10 mouse cellular contexts compared by ENCODE assay signal in the genomic region with DNA sequence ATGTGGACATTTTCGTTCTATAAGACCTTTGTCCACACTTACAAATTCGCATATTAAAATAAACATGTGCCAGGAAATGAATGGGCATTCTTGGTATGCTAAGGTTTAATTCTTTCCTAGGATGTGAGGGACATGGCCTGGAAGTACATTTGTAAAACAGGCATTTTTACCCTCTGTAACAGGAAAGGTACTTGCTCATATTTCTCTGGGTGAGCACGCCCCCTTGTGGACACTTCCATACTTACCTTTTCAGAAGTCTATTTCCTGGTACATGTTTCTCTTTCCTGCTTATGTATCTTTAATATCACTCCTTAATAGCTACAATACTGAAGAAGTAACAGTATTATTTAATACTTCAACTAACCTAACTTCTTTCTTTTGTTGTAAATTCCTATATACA.
A peak's percentile ranks its signal among the peaks of the same experiment; 100 is the strongest.
DNase-seq lines count a peak whose midpoint lies in the region; ATAC-seq and TF ChIP-seq lines count a peak whose summit lies in the region.
"Had no signal": no experiment of that assay in that cellular context is flagged by ENCODE, and none has a peak within 500 bp of the region (broad histone marks: within the 10 kb centered on the region; RNA-seq: fewer than 3 reads in every experiment).

No protein-coding gene starts in this region.

- H3K36me3 ChIP-seq in heart, adult 2 months (ENCODE audit: control insufficient read depth, insufficient read depth, low read length) = no peaks in the 10 kb centered on the region
- H3K36me3 ChIP-seq in spleen, adult 2 months (ENCODE audit: control insufficient read depth, insufficient read depth, low read length) = no peaks in the 10 kb centered on the region
- H3K36me3 ChIP-seq in lung, embryonic 14.5 days (ENCODE audit: insufficient read depth) = no peaks in the 10 kb centered on the region
- H3K36me3 ChIP-seq: embryonic facial prominence, embryonic 13.5 days; liver, embryonic 15.5 days had no signal

- H3K27me3 ChIP-seq in heart, adult 2 months (ENCODE audit: control insufficient read depth, insufficient read depth, low read length) = no peaks in the 10 kb centered on the region
- no peaks in the 10 kb centered on the region for H3K27me3 ChIP-seq in spleen, adult 2 months (ENCODE audit: control insufficient read depth, insufficient read depth, low read length)
- H3K27me3 ChIP-seq in lung, embryonic 14.5 days (ENCODE audit: insufficient read depth, low read length) = no peaks in the 10 kb centered on the region
- H3K27me3 ChIP-seq: embryonic facial prominence, embryonic 13.5 days; liver, embryonic 15.5 days had no signal

- H3K4me1 ChIP-seq in heart, adult 2 months (ENCODE audit: control insufficient read depth, insufficient read depth, low read length) = no peaks in the 10 kb centered on the region
- no peaks in the 10 kb centered on the region for H3K4me1 ChIP-seq in spleen, adult 2 months (ENCODE audit: control insufficient read depth, insufficient read depth, insufficient read length)
- no peaks in the 10 kb centered on the region for H3K4me1 ChIP-seq in lung, embryonic 14.5 days (ENCODE audit: insufficient read depth)
- H3K4me1 ChIP-seq: embryonic facial prominence, embryonic 13.5 days; liver, embryonic 15.5 days had no signal

- TF ChIP-seq POLR2A in heart, adult 2 months (IDR thresholded peaks at IDR 0.05; ENCODE audit: insufficient read depth, low read depth, low read length) = no peak
- no peak for TF ChIP-seq POLR2A in spleen, adult 2 months (IDR thresholded peaks at IDR 0.05; ENCODE audit: low read depth, low read length)

- DNase-seq in heart, adult 2 months = no peak
- DNase-seq in heart, postnatal 25 days (ENCODE audit: low spot score) = no peak
- DNase-seq in spleen, adult 2 months (ENCODE audit: low read depth in 1 of 2, low spot score in 2 of 2) = peak; percentile 15 to 17
- DNase-seq in spleen, adult 12 weeks (ENCODE audit: low spot score) = no peak
- DNase-seq in adrenal gland, postnatal 36 days = peak; percentile 62 to 67
- DNase-seq in lung, embryonic 14.5 days = peak; percentile 87
- DNase-seq in thymus, postnatal 10 days (ENCODE audit: low spot score in 2 of 2) = peak; percentile 36 to 69

- no peak overlapping the region for H3K27ac ChIP-seq in heart, adult 2 months
- no peak overlapping the region for H3K27ac ChIP-seq in spleen, adult 2 months (ENCODE audit: insufficient read depth, low read length)
- no peak overlapping the region for H3K27ac ChIP-seq in lung, embryonic 14.5 days (ENCODE audit: low read depth)
- H3K27ac ChIP-seq: embryonic facial prominence, embryonic 13.5 days; liver, embryonic 15.5 days had no signal

- H3K9me3 ChIP-seq in lung, embryonic 14.5 days (ENCODE audit: low read depth, low read length) = no peaks in the 10 kb centered on the region
- H3K9me3 ChIP-seq: embryonic facial prominence, embryonic 13.5 days; liver, embryonic 15.5 days had no signal

- H3K4me3 ChIP-seq in heart, adult 2 months = no peak overlapping the region
- no peak overlapping the region for H3K4me3 ChIP-seq in spleen, adult 2 months (ENCODE audit: extremely low read depth, insufficient read depth, insufficient read length)
- H3K4me3 ChIP-seq in lung, embryonic 14.5 days (ENCODE audit: low read depth, low read length) = no peak overlapping the region
- H3K4me3 ChIP-seq: embryonic facial prominence, embryonic 13.5 days; liver, embryonic 15.5 days had no signal

- intact Hi-C loops in heart, adult 2 months (cut with DNase I) = loop anchor here (2.0 to 5.0 kb wide), 2 partner anchors 189 to 375 kb away; no protein-coding TSS in a partner anchor
- intact Hi-C loops in heart, postnatal 25 days (cut with DNase I) = loop anchor here (5.0 kb wide), 1 partner anchor 189 kb away; no protein-coding TSS in a partner anchor

- H3K9ac ChIP-seq in heart, adult 2 months (ENCODE audit: low read depth, low read length) = no peak overlapping the region
- no peak overlapping the region for H3K9ac ChIP-seq in lung, embryonic 14.5 days
- H3K9ac ChIP-seq: embryonic facial prominence, embryonic 13.5 days; liver, embryonic 15.5 days had no signal

- no peak overlapping the region for H3K4me2 ChIP-seq in lung, embryonic 14.5 days
- H3K4me2 ChIP-seq: embryonic facial prominence, embryonic 13.5 days; liver, embryonic 15.5 days had no signal

- WGBS in heart, adult 2 months = 61% methylated on average over 3 of the region's 3 CpGs
- 64% methylated on average over 3 of the region's 3 CpGs for WGBS in spleen, adult 2 months
- WGBS in lung, embryonic 14.5 days = 50% methylated on average over 3 of the region's 3 CpGs

- H3K79me2 ChIP-seq in heart, adult 2 months (replicated peaks; ENCODE audit: control insufficient read depth, insufficient read depth, low read length) = no peaks in the 10 kb centered on the region

- peak; percentile 56; the same call in 1 of the 2 replicates for ATAC-seq in granulocyte monocyte progenitor cell, adult 5-6 weeks (replicated peaks; ENCODE audit: poor library complexity, severe bottlenecking)
- ATAC-seq in lung, embryonic 14.5 days (ENCODE audit: insufficient read depth) = no peak

- no peak for TF ChIP-seq EP300 in heart, adult 2 months (IDR thresholded peaks at IDR 0.05; ENCODE audit: insufficient read depth, low read depth, low read length)

- peak; percentile 67 for TF ChIP-seq CTCF in heart, adult 2 months (IDR thresholded peaks at IDR 0.05)
- TF ChIP-seq CTCF in spleen, adult 2 months (IDR thresholded peaks at IDR 0.05; ENCODE audit: extremely low read depth, insufficient read depth, insufficient read length, insufficient replicate concordance) = no peak
- TF ChIP-seq CTCF in lung, embryonic 14.5 days (IDR thresholded peaks at IDR 0.05; ENCODE audit: low read depth) = peak; percentile 79

Comparison
In these comparisons a context has a peak if more than half of its experiments do, and no peak if none do; other contexts are left out.
1. DNase-seq: peak in spleen, adult 2 months (2 of 2), adrenal gland, postnatal 36 days (2 of 2), lung, embryonic 14.5 days (single experiment) and thymus, postnatal 10 days (2 of 2); none in heart, adult 2 months (0 of 2), heart, postnatal 25 days (single experiment) and spleen, adult 12 weeks (single experiment).